Mouse (Mus musculus) gonadal fat pad, adult 2 months (tissue): ENCODE measurements around the gene Ccl20. TPM values are rescaled to one million over a fixed set of nuclear protein-coding genes. Genes with fewer than 3 reads are reported as not detected.

Experiments used
- DNase-seq: peaks from one replicate; pipeline ENCODE4 v3.0.0-alpha.2; 2012; ENCODE audit warnings: low read depth
- polyA plus RNA-seq: library from polyadenylated mRNA; depleted of rRNA; stranded (reverse); fragments of >200 nt; gene quantifications from 2 replicates; pipeline ENCODE4 v1.2.3, GENCODE M21; 2012; rRNA removed

Ccl20 gene
- polyA plus RNA-seq, 1 experiment: not detected

GRCm38 (mm10) chr1:83138721-83139120, 22.2 kb downstream of the Ccl20 start:
- no peak for DNase-seq

DNA sequence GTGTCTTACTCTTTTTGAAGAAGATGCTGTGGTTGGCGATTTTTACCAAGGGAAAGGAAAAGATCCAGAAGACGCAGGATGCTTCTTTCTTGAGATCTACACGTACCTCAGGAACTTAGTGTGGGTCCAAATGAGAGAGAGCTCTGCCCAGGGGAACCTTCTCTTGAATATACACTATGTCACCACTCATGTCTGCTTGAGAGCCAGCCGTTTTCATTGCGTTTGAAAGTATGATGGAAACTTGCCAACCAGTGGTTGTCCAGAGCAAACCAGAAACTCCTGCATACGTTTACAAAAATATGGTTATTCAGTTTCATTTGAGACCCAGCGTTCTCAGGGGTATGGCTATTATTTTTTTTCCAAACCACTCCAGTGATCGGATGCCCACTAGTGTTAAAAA, 24.9 kb downstream of the Ccl20 start:
- DNase-seq: no peak

DNA sequence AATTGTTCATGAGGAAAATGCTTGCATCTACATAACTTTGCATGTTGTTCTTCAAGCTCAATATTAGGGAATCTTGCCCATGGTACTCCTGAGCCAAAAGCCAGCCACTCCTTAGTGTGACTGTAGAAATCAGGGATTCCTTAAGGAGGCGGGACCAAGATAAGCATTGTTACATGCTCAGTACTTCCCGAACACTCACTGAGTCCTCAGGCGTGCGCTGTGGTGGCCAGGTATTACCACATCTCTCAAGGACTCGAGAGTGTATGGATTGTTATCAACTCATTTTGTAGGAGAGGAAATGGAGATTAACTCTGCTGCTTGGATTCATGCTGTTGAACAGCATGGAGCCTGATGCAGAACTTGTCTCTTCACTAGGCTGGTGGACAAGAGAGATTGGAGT, 25.5 kb downstream of the Ccl20 start:
- no peak for DNase-seq

- DNase-seq: no peak
Measured at GRCm38 (mm10) chr1:83146547-83146946, 30.0 kb downstream of the Ccl20 start.

GRCm38 (mm10) chr1:83150227-83150626, 33.7 kb downstream of the Ccl20 start:
- no peak for DNase-seq

DNA sequence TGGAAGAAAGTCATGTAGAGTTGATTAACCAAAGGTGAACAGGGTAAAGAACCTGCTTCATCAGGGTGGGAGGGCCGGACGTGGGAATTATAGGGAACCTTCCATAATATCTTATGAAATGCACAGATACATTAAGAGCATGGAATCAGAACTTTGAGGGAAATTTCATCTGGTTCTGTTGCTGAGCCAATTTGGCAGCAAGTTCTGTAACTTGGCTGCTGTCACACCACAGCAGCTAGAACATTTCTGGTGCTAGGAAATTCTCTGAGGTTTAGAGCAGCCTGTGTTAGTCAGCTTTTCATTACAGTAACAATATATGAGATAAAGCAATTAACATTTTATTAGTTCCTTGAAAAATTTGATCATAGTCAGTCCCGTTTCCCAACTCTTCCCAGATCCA, 36.4 kb downstream of the Ccl20 start:
- DNase-seq: no peak

- DNase-seq: no peak
Measured at GRCm38 (mm10) chr1:83156876-83157275, 40.3 kb downstream of the Ccl20 start.

GRCm38 (mm10) chr1:83159603-83160002, 43.0 kb downstream of the Ccl20 start, which contains the start of gene Daw1:
Gene Daw1, plus strand, starts transcription at chr1:83159752.
- DNase-seq: no peak

DNA sequence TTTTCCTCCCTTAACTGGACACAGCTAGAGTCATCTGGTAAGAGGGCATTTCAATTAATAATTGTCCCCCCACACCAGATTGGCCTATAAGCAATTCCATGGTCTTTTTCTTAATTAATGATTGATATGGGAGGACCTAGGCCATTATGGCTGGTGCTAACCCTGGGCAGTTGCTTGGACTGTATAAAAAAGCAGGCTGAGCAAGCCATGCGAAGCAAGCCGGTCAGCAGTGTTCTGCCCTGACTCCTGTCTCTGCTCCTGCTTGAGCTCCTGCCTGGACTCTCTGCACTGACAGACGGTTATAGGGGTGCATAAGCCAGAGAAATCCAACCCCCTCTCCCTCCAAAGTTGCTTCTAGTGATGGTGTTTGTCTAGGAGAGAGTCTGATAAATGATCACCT, 45.1 kb downstream of the Ccl20 start:
- DNase-seq: no peak

DNA sequence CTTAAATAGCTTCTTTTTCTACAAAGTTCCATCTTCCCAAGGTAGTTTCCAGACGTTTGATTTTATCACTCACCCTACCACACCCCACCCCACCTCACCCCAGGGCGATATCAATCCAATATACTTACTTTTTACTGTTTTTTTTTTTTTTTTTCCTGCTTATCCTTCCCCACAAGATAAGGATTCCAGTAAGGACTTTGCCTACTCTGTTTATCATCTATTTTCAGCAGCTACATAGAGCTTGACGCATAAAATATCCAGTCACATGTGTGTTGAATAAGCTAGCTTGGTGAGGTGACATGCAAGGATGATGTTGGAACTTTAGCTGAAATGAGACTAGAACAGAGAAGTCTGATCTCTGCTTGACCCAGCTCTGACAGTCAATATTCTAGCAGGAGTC, 47.5 kb downstream of the Ccl20 start:
- DNase-seq: no peak

Other genes starting within 250 kb of the Ccl20 start
- gene A030005L19Rik, start 203.4 kb upstream of the Ccl20 start, polyA plus RNA-seq: 0.19 and 0.49 TPM in 2 replicates
- gene A030014E15Rik, start 191.8 kb upstream of the Ccl20 start, polyA plus RNA-seq: not detected in 2 replicates
- gene Gm6217, start 185.4 kb upstream of the Ccl20 start, polyA plus RNA-seq: not detected in 2 replicates
- not detected in 2 replicates for gene A030003K21Rik, start 173.4 kb upstream of the Ccl20 start, polyA plus RNA-seq
- gene Gm7544, start 160.8 kb upstream of the Ccl20 start, polyA plus RNA-seq: not detected in 2 replicates
- not detected in 2 replicates for gene Gm47955, start 156.5 kb upstream of the Ccl20 start, polyA plus RNA-seq
- gene Gm47959, start 116.2 kb upstream of the Ccl20 start, polyA plus RNA-seq: not detected in 2 replicates
- gene Slc19a3, start 78.3 kb upstream of the Ccl20 start, polyA plus RNA-seq: 3.0 and 3.5 TPM in 2 replicates
- gene Krtap28-10, start 74.3 kb upstream of the Ccl20 start, polyA plus RNA-seq: not detected in 2 replicates
- gene Gm47969, start 71.8 kb upstream of the Ccl20 start, polyA plus RNA-seq: not detected in 2 replicates
- gene A030005K14Rik, start 57.4 kb upstream of the Ccl20 start, polyA plus RNA-seq: not detected in 2 replicates
- not detected in 2 replicates for gene Krtap28-13, start 55.8 kb upstream of the Ccl20 start, polyA plus RNA-seq
- 0.65 and 0.74 TPM in 2 replicates for gene Daw1, start 43.0 kb downstream of the Ccl20 start, polyA plus RNA-seq